Mouse (Mus musculus): ENCODE results near the gene Wwtr1.

DNA sequence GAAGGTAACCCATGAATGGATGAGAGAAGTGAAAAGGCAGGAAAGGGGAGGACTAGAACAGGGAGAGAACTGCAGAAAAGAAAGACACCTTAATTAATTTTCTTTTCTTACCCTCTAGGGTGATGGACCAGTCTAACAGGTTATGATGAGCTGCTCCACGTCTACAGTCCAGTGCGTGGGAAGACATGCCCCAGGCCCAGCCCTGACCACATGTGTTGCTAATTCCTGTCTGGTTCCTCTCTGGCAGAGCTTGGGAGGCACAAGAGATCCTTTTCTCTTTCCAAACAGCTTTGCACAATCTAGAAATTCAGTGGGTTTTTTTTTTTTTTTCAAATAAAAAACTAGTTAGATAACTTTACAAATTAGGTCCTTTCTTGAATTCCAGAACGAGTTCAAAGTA is 134.8 kb downstream of the Wwtr1 start:
- TF ChIP-seq CTCF (conservative IDR thresholded peaks at IDR 0.05; ENCODE audit: low read length) (no peak), NANOG (IDR thresholded peaks at IDR 0.05; ENCODE audit: borderline replicate concordance, low read length) (no peak)

Data from E14TG2a.4 (cell line).